8 mouse cellular contexts compared by ENCODE assay signal in the genomic region with DNA sequence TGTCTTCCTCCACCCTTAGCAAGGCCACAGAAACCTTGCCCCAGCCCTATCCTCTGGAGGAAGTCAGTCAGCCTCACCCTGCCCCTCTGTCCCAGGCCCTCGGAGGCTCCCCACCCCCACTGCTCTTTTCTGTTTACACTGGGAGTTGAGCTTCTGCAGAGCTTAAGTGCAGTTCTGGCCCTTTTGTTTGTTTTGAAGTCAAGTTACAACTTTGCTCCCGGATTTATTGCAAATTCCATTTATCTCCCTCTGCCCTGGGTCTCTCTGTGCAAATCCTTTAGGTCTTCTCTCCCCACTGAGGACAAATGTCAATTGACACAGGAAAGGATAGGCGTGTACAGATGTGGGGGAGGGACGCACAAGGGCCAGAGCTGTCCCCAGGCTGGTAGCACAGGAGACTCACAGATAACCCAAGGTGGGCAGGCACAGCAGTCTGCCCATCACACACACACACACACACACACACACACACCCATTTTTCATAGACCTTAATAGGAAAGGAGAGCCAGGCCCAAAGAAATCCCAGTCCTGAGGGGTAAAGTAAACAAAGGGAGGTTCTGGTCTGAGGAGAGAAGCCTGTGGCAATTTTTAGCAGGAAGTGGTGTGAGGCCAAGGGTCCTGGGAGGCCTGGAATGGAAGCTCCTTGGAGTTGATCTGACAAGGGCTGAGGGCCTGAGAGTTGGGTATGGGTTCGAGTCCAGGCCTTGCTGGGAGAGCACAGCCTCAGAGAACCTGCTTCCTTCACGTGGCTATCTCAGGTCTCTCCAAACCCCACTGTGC.
A peak's percentile ranks its signal among the peaks of the same experiment; 100 is the strongest.
DNase-seq lines count a peak whose midpoint lies in the region; ATAC-seq and TF ChIP-seq lines count a peak whose summit lies in the region.

No protein-coding gene starts in this region.

- peak overlapping the region; percentile 49 for H3K27ac ChIP-seq in spleen, adult 2 months (ENCODE audit: insufficient read depth, low read length)
- H3K27ac ChIP-seq in intestine, embryonic 15.5 days: peak overlapping the region; percentile 91
- peak overlapping the region; percentile 82 for H3K27ac ChIP-seq in liver, embryonic 13.5 days

- no peaks in the 10 kb centered on the region for H3K9me3 ChIP-seq in intestine, embryonic 15.5 days
- H3K9me3 ChIP-seq in liver, embryonic 13.5 days (replicated peaks): no peaks in the 10 kb centered on the region

- H3K4me2 ChIP-seq in intestine, embryonic 15.5 days (replicated peaks): 0 out of 2 replicates have a peak overlapping the region, but pooled peaks have one; percentile 23
- H3K4me2 ChIP-seq in liver, embryonic 13.5 days: no peak overlapping the region

- no peak for DNase-seq in spleen, adult 2 months (ENCODE audit: low read depth in 1 of 2, low spot score in 2 of 2)
- DNase-seq in spleen, adult 18-20 months: no peak
- DNase-seq in gastrocnemius, postnatal 25 days: peak; percentile 50
- DNase-seq in liver, embryonic 13.5 days: no peak
- DNase-seq in ovary, postnatal 14 days (ENCODE audit: low spot score): peak; percentile 64
- DNase-seq in MN1 (ENCODE audit: low spot score): no peak
- DNase-seq in right cerebral cortex, postnatal 25 days: no peak

- H3K36me3 ChIP-seq in spleen, adult 2 months (ENCODE audit: control insufficient read depth, insufficient read depth, low read length): no peaks in the 10 kb centered on the region
- H3K36me3 ChIP-seq in intestine, embryonic 15.5 days: no peaks in the 10 kb centered on the region
- no peaks in the 10 kb centered on the region for H3K36me3 ChIP-seq in liver, embryonic 13.5 days

- peak; percentile 89 for ATAC-seq in intestine, embryonic 15.5 days
- ATAC-seq in liver, embryonic 13.5 days (ENCODE audit: low read depth): peak; percentile 73

- peaks cover 3% of the 10 kb centered on the region; the same call in 1 of the 2 replicates for H3K4me1 ChIP-seq in spleen, adult 2 months (ENCODE audit: control insufficient read depth, insufficient read depth, insufficient read length)
- peaks cover 59% of the 10 kb centered on the region for H3K4me1 ChIP-seq in intestine, embryonic 15.5 days (replicated peaks)
- peaks cover 43% of the 10 kb centered on the region for H3K4me1 ChIP-seq in liver, embryonic 13.5 days (replicated peaks)

- H3K9ac ChIP-seq in intestine, embryonic 15.5 days: no peak overlapping the region
- H3K9ac ChIP-seq in liver, embryonic 13.5 days: no peak overlapping the region

- H3K27me3 ChIP-seq in spleen, adult 2 months (ENCODE audit: control insufficient read depth, insufficient read depth, low read length): no peaks in the 10 kb centered on the region
- no peaks in the 10 kb centered on the region for H3K27me3 ChIP-seq in intestine, embryonic 15.5 days (replicated peaks)
- no peaks in the 10 kb centered on the region for H3K27me3 ChIP-seq in liver, embryonic 13.5 days

- TF ChIP-seq POLR2A in spleen, adult 2 months (IDR thresholded peaks at IDR 0.05; ENCODE audit: low read depth, low read length): no peak

- no peak overlapping the region for H3K4me3 ChIP-seq in spleen, adult 2 months (ENCODE audit: extremely low read depth, insufficient read depth, insufficient read length)
- no peak overlapping the region for H3K4me3 ChIP-seq in intestine, embryonic 15.5 days (replicated peaks)
- no peak overlapping the region for H3K4me3 ChIP-seq in liver, embryonic 13.5 days (replicated peaks)

- no peak for TF ChIP-seq CTCF in spleen, adult 2 months (IDR thresholded peaks at IDR 0.05; ENCODE audit: extremely low read depth, insufficient read depth, insufficient read length, insufficient replicate concordance)

- 66% methylated on average over 6 of the region's 6 CpGs for WGBS in spleen, adult 2 months
- WGBS in intestine, embryonic 15.5 days: 6% methylated on average over 6 of the region's 6 CpGs
- WGBS in liver, embryonic 13.5 days (ENCODE audit: insufficient replicate concordance): 15% methylated on average over 6 of the region's 6 CpGs

Comparison
In these comparisons a context has a peak if more than half of its experiments do, and no peak if none do; other contexts are left out.
1. DNase-seq: peak in gastrocnemius, postnatal 25 days (single experiment) and ovary, postnatal 14 days (single experiment); none in spleen, adult 2 months (0 of 2), spleen, adult 18-20 months (0 of 2), liver, embryonic 13.5 days (single experiment), MN1 (single experiment) and right cerebral cortex, postnatal 25 days (single experiment).
2. Peak in every context shown above with its lines, with median percentiles within 50 percentile points of each other: H3K27ac ChIP-seq.